ENCODE assay signal across 14 mouse cellular contexts in the genomic region with DNA sequence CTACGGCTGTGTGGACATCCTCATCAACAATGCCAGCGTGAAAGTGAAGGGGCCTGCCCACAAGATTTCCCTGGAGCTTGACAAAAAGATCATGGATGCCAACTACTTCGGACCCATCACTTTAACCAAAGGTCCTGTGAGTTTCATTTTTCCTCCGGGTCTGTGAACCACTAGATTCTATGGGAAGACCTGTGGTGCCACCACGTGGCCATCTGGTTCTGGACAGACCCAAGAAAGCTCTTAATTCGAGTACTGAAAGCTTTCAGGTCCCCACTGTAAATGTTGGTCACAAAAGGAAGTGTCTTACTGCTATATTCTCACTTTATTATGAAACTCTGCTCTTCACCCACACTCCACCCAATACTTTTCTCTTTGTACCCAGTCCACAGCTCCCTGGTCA. TPM values are rescaled to one million over a fixed set of nuclear protein-coding genes. Genes with fewer than 3 reads are reported as not detected.
DNase-seq lines count a peak whose midpoint lies in the region; ATAC-seq and TF ChIP-seq lines count a peak whose summit lies in the region.
"Had no signal": no experiment of that assay in that cellular context is flagged by ENCODE, and none has a peak within 500 bp of the region (broad histone marks: within the 10 kb centered on the region; RNA-seq: fewer than 3 reads in every experiment).

No protein-coding gene starts in this region.

- H3K9me3 ChIP-seq in intestine, postnatal 0 days (ENCODE audit: control insufficient read depth): no peaks in the 10 kb centered on the region
- H3K9me3 ChIP-seq in intestine, embryonic 16.5 days (ENCODE audit: control insufficient read depth, low read length): no peaks in the 10 kb centered on the region
- H3K9me3 ChIP-seq in forebrain, embryonic 12.5 days: no peaks in the 10 kb centered on the region
- H3K9me3 ChIP-seq: embryonic facial prominence, embryonic 15.5 days; limb, embryonic 10.5 days had no signal

- TF ChIP-seq CTCF in intestine, postnatal 0 days (IDR thresholded peaks at IDR 0.05; ENCODE audit: low read depth): peak; percentile 54

- H3K4me3 ChIP-seq in intestine, postnatal 0 days (ENCODE audit: low read depth, low read length): no peak overlapping the region
- H3K4me3 ChIP-seq in intestine, embryonic 16.5 days (ENCODE audit: low read length): no peak overlapping the region
- no peak overlapping the region for H3K4me3 ChIP-seq in forebrain, embryonic 12.5 days (replicated peaks)
- H3K4me3 ChIP-seq: embryonic facial prominence, embryonic 15.5 days; limb, embryonic 10.5 days had no signal

- H3K4me2 ChIP-seq in intestine, postnatal 0 days (replicated peaks; ENCODE audit: low read depth): no peak overlapping the region
- H3K4me2 ChIP-seq in intestine, embryonic 16.5 days (ENCODE audit: low read depth, low read length): no peak overlapping the region
- H3K4me2 ChIP-seq in forebrain, embryonic 12.5 days: no peak overlapping the region
- H3K4me2 ChIP-seq: embryonic facial prominence, embryonic 15.5 days had no signal

- H3K9ac ChIP-seq in intestine, postnatal 0 days (ENCODE audit: low read depth, low read length): no peak overlapping the region
- H3K9ac ChIP-seq in intestine, embryonic 16.5 days (ENCODE audit: low read depth, low read length): no peak overlapping the region
- no peak overlapping the region for H3K9ac ChIP-seq in forebrain, embryonic 12.5 days
- H3K9ac ChIP-seq: embryonic facial prominence, embryonic 15.5 days; liver, postnatal 0 days had no signal

- DNase-seq in adrenal gland, postnatal 14 days: peak; percentile 28
- no peak for DNase-seq in adrenal gland, adult 8-10 months
- peak; percentile 28 for DNase-seq in lung, postnatal 14 days
- no peak for DNase-seq in lung, postnatal 25 days (ENCODE audit: low spot score)
- peak; percentile 42 for DNase-seq in right cerebral cortex, postnatal 14 days
- DNase-seq: liver, postnatal 0 days; thymus, postnatal 14 days had no signal

- H3K27ac ChIP-seq in intestine, postnatal 0 days (ENCODE audit: low read depth, low read length): no peak overlapping the region
- no peak overlapping the region for H3K27ac ChIP-seq in intestine, embryonic 16.5 days (ENCODE audit: low read length)
- no peak overlapping the region for H3K27ac ChIP-seq in forebrain, embryonic 12.5 days
- H3K27ac ChIP-seq: embryonic facial prominence, embryonic 15.5 days; limb, embryonic 10.5 days had no signal

- no peaks in the 10 kb centered on the region for H3K4me1 ChIP-seq in intestine, postnatal 0 days (replicated peaks; ENCODE audit: control insufficient read depth, insufficient read depth, low read length)
- no peaks in the 10 kb centered on the region for H3K4me1 ChIP-seq in intestine, embryonic 16.5 days (ENCODE audit: control insufficient read depth, insufficient read depth, low read length)
- H3K4me1 ChIP-seq in forebrain, embryonic 12.5 days: no peaks in the 10 kb centered on the region
- H3K4me1 ChIP-seq: embryonic facial prominence, embryonic 15.5 days; limb, embryonic 10.5 days had no signal

- no peak for ATAC-seq in intestine, postnatal 0 days
- ATAC-seq in intestine, embryonic 16.5 days: no peak
- no peak for ATAC-seq in forebrain, embryonic 12.5 days (ENCODE audit: low FRiP score)
- ATAC-seq: liver, postnatal 0 days had no signal

- H3K27me3 ChIP-seq in intestine, postnatal 0 days (replicated peaks; ENCODE audit: control insufficient read depth, insufficient read depth, low read length): no peaks in the 10 kb centered on the region
- H3K27me3 ChIP-seq in intestine, embryonic 16.5 days (replicated peaks; ENCODE audit: control insufficient read depth, insufficient read depth, low read length): no peaks in the 10 kb centered on the region
- H3K27me3 ChIP-seq in forebrain, embryonic 12.5 days: no peaks in the 10 kb centered on the region
- H3K27me3 ChIP-seq: embryonic facial prominence, embryonic 15.5 days had no signal

- 67% methylated on average over 6 of the region's 6 CpGs for WGBS in intestine, postnatal 0 days
- WGBS in intestine, embryonic 16.5 days: 80% methylated on average over 6 of the region's 6 CpGs
- WGBS in forebrain, embryonic 12.5 days: 82% methylated on average over 6 of the region's 6 CpGs

- H3K36me3 ChIP-seq in intestine, postnatal 0 days (ENCODE audit: control insufficient read depth, insufficient read depth): no peaks in the 10 kb centered on the region
- no peaks in the 10 kb centered on the region for H3K36me3 ChIP-seq in intestine, embryonic 16.5 days (ENCODE audit: control insufficient read depth, insufficient read depth, low read length)
- no peaks in the 10 kb centered on the region for H3K36me3 ChIP-seq in forebrain, embryonic 12.5 days (replicated peaks)
- H3K36me3 ChIP-seq: embryonic facial prominence, embryonic 15.5 days; limb, embryonic 10.5 days had no signal

RNA-seq across cellular contexts. Expression of a gene that starts 13.5 kb away (rescaled TPM):
- total RNA-seq in adrenal gland, postnatal 14 days (2021): not detected in 2 replicates
- total RNA-seq in adrenal gland, adult 8-10 months (2022): not detected
- polyA plus RNA-seq in intestine, postnatal 0 days (2015; fragmentation: Nextera tagmentation; extraction: Ambion mirVana): not detected in 2 replicates
- polyA plus RNA-seq in intestine, embryonic 16.5 days (2015; fragmentation: Nextera tagmentation; extraction: Ambion mirVana): 0.12 TPM in 1 of 2 replicates, not detected in the other
- not detected in 2 replicates for polyA plus RNA-seq in forebrain, embryonic 12.5 days (2016; fragmentation: Nextera tagmentation; extraction: Ambion mirVana)
- polyA plus RNA-seq: limb, embryonic 10.5 days; liver, postnatal 0 days; spleen, adult 2 months had no signal

RNA-seq across cellular contexts. Expression of a gene that starts 37.1 kb away (rescaled TPM):
- total RNA-seq in adrenal gland, postnatal 14 days (2021): not detected in 2 replicates
- not detected for total RNA-seq in adrenal gland, adult 8-10 months (2022)
- 0.23 TPM in 1 of 2 replicates, not detected in the other for polyA plus RNA-seq in intestine, postnatal 0 days (2015; fragmentation: Nextera tagmentation; extraction: Ambion mirVana)
- polyA plus RNA-seq in intestine, embryonic 16.5 days (2015; fragmentation: Nextera tagmentation; extraction: Ambion mirVana): 0.11 and 0.26 TPM in 2 replicates
- polyA plus RNA-seq in forebrain, embryonic 12.5 days (2016; fragmentation: Nextera tagmentation; extraction: Ambion mirVana): not detected in 2 replicates
- polyA plus RNA-seq: embryonic facial prominence, embryonic 15.5 days; heart, embryonic 14.5 days; limb, embryonic 10.5 days; liver, postnatal 0 days; spleen, adult 2 months had no signal

RNA-seq across cellular contexts. Expression of a gene that starts 40.6 kb away (rescaled TPM):
- total RNA-seq in adrenal gland, postnatal 14 days (2021): not detected in 2 replicates
- under 1 TPM; 0.06 to 0.28 (median 0.13) TPM for total RNA-seq in adrenal gland, adult 8-10 months (2022)
- polyA plus RNA-seq in intestine, postnatal 0 days (2015; fragmentation: Nextera tagmentation; extraction: Ambion mirVana): 2.8 and 2.9 TPM in 2 replicates
- 4.4 and 5.6 TPM in 2 replicates for polyA plus RNA-seq in intestine, embryonic 16.5 days (2015; fragmentation: Nextera tagmentation; extraction: Ambion mirVana)
- polyA plus RNA-seq in forebrain, embryonic 12.5 days (2016; fragmentation: Nextera tagmentation; extraction: Ambion mirVana): not detected in 2 replicates
- polyA plus RNA-seq: heart, embryonic 14.5 days; limb, embryonic 10.5 days had no signal

Comparison
In these comparisons a context has a peak if more than half of its experiments do, and no peak if none do; other contexts are left out.
1. DNase-seq: peak in adrenal gland, postnatal 14 days (single experiment), lung, postnatal 14 days (single experiment) and right cerebral cortex, postnatal 14 days (single experiment); none in adrenal gland, adult 8-10 months (single experiment) and lung, postnatal 25 days (single experiment).